Mouse (Mus musculus): ENCODE measurements around the gene Klb. TPM values are rescaled to one million over a fixed set of nuclear protein-coding genes. Genes with fewer than 3 reads are reported as not detected.
A peak's percentile ranks its signal among the peaks of the same experiment; 100 is the strongest.

The Klb gene
- polyA plus RNA-seq, 1 experiment from 2014 or later: 0.12 TPM

- H3K4me1 ChIP-seq (replicated peaks; ENCODE audit: insufficient read depth, low read length): no peaks in the 10 kb centered on the region
- TF ChIP-seq CTCF (IDR thresholded peaks at IDR 0.05; ENCODE audit: low read depth): no peak
- no peak overlapping the region for H3K4me3 ChIP-seq (replicated peaks; ENCODE audit: low read depth, low read length)
- ATAC-seq (replicated peaks; ENCODE audit: low FRiP score, low read depth): no peak
- no peak overlapping the region for H3K9ac ChIP-seq (ENCODE audit: low read depth, low read length)
- no peak overlapping the region for H3K27ac ChIP-seq
- no peak for DNase-seq (ENCODE audit: low spot score)
- H3K4me2 ChIP-seq (ENCODE audit: low read length): no peak overlapping the region
- 69% methylated on average over 12 of the region's 12 CpGs for WGBS
- peaks cover 34% of the 10 kb centered on the region for H3K36me3 ChIP-seq (ENCODE audit: insufficient read depth, low read length)
- no peaks in the 10 kb centered on the region for H3K9me3 ChIP-seq (replicated peaks; ENCODE audit: low read length)
- no peaks in the 10 kb centered on the region for H3K27me3 ChIP-seq (ENCODE audit: insufficient read depth, low read length)
Measured at GRCm38 (mm10) chr5:65407989-65408388, 59.9 kb downstream of the Klb start.

GRCm38 (mm10) chr5:65415653-65416458, 67.7 kb downstream of the Klb start:
- H3K27me3 ChIP-seq (ENCODE audit: insufficient read depth, low read length): no peaks in the 10 kb centered on the region
- peak overlapping the region; percentile 76 for H3K27ac ChIP-seq
- peak; percentile 38 for TF ChIP-seq CTCF (IDR thresholded peaks at IDR 0.05; ENCODE audit: low read depth)
- no peaks in the 10 kb centered on the region for H3K9me3 ChIP-seq (replicated peaks; ENCODE audit: low read length)
- H3K36me3 ChIP-seq (ENCODE audit: insufficient read depth, low read length): peaks cover 29% of the 10 kb centered on the region
- peaks cover 8% of the 10 kb centered on the region; the same call in 1 of the 2 replicates for H3K4me1 ChIP-seq (replicated peaks; ENCODE audit: insufficient read depth, low read length)
- WGBS: 23% methylated on average over 26 of the region's 26 CpGs
- no peak overlapping the region for H3K4me3 ChIP-seq (replicated peaks; ENCODE audit: low read depth, low read length)
- peak overlapping the region; percentile 48; the same call in 1 of the 2 replicates for H3K9ac ChIP-seq (ENCODE audit: low read depth, low read length)
- ATAC-seq (replicated peaks; ENCODE audit: low FRiP score, low read depth) (0 out of 2 replicates have a peak, but pooled peaks have one; percentile 16), DNase-seq (ENCODE audit: low spot score) (peak; percentile 83)
- H3K4me2 ChIP-seq (ENCODE audit: low read length): peak overlapping the region; percentile 8; the same call in 1 of the 2 replicates

GRCm38 (mm10) chr5:65419136-65419535, 71.0 kb downstream of the Klb start:
- no peak for TF ChIP-seq CTCF (IDR thresholded peaks at IDR 0.05; ENCODE audit: low read depth)
- peaks cover 8% of the 10 kb centered on the region; the same call in 1 of the 2 replicates for H3K4me1 ChIP-seq (replicated peaks; ENCODE audit: insufficient read depth, low read length)
- DNase-seq (ENCODE audit: low spot score) (no peak), ATAC-seq (replicated peaks; ENCODE audit: low FRiP score, low read depth) (no peak)
- no peak overlapping the region for H3K9ac ChIP-seq (ENCODE audit: low read depth, low read length)
- no peaks in the 10 kb centered on the region for H3K27me3 ChIP-seq (ENCODE audit: insufficient read depth, low read length)
- H3K9me3 ChIP-seq (replicated peaks; ENCODE audit: low read length): no peaks in the 10 kb centered on the region
- no peak overlapping the region for H3K27ac ChIP-seq
- 81% methylated on average over 10 of the region's 10 CpGs for WGBS
- no peak overlapping the region for H3K4me3 ChIP-seq (replicated peaks; ENCODE audit: low read depth, low read length)
- H3K4me2 ChIP-seq (ENCODE audit: low read length): no peak overlapping the region
- peaks cover 22% of the 10 kb centered on the region; the same call in 1 of the 2 replicates for H3K36me3 ChIP-seq (ENCODE audit: insufficient read depth, low read length)

GRCm38 (mm10) chr5:65420822-65421221, 72.7 kb downstream of the Klb start:
- WGBS: 21% methylated on average over 6 of the region's 6 CpGs
- ATAC-seq (replicated peaks; ENCODE audit: low FRiP score, low read depth) (no peak), DNase-seq (ENCODE audit: low spot score) (no peak)
- TF ChIP-seq CTCF (IDR thresholded peaks at IDR 0.05; ENCODE audit: low read depth): no peak
- no peak overlapping the region for H3K4me2 ChIP-seq (ENCODE audit: low read length)
- H3K9me3 ChIP-seq (replicated peaks; ENCODE audit: low read length): no peaks in the 10 kb centered on the region
- peaks cover 22% of the 10 kb centered on the region; the same call in 1 of the 2 replicates for H3K36me3 ChIP-seq (ENCODE audit: insufficient read depth, low read length)
- H3K27ac ChIP-seq: no peak overlapping the region; the same call in 1 of the 2 replicates
- no peaks in the 10 kb centered on the region for H3K27me3 ChIP-seq (ENCODE audit: insufficient read depth, low read length)
- H3K4me3 ChIP-seq (replicated peaks; ENCODE audit: low read depth, low read length): no peak overlapping the region
- H3K4me1 ChIP-seq (replicated peaks; ENCODE audit: insufficient read depth, low read length): peaks cover 5% of the 10 kb centered on the region; the same call in 1 of the 2 replicates
- no peak overlapping the region for H3K9ac ChIP-seq (ENCODE audit: low read depth, low read length)

- Histone ChIP-seq H3K9ac (ENCODE audit: low read depth, low read length) (no peak overlapping the region), H3K27ac (peak overlapping the region; percentile 47), H3K4me3 (replicated peaks; ENCODE audit: low read depth, low read length) (no peak overlapping the region), H3K36me3 (ENCODE audit: insufficient read depth, low read length) (peaks cover 16% of the 10 kb centered on the region; the same call in 1 of the 2 replicates), H3K9me3 (replicated peaks; ENCODE audit: low read length) (no peaks in the 10 kb centered on the region), H3K4me1 (replicated peaks; ENCODE audit: insufficient read depth, low read length) (no peaks in the 10 kb centered on the region), H3K27me3 (ENCODE audit: insufficient read depth, low read length) (no peaks in the 10 kb centered on the region), H3K4me2 (ENCODE audit: low read length) (no peak overlapping the region)
- ATAC-seq (replicated peaks; ENCODE audit: low FRiP score, low read depth): peak; percentile 86
- 77% methylated on average over 8 of the region's 8 CpGs for WGBS
- no peak for DNase-seq (ENCODE audit: low spot score)
- no peak for TF ChIP-seq CTCF (IDR thresholded peaks at IDR 0.05; ENCODE audit: low read depth)
Measured at GRCm38 (mm10) chr5:65422803-65423202, 74.7 kb downstream of the Klb start.

- peak; percentile 67 for ATAC-seq (replicated peaks; ENCODE audit: low FRiP score, low read depth)
- 0 out of 2 replicates have a peak overlapping the region, but pooled peaks have one; percentile 6 for H3K27ac ChIP-seq
- no peak overlapping the region for H3K4me2 ChIP-seq (ENCODE audit: low read length)
- DNase-seq (ENCODE audit: low spot score): no peak
- TF ChIP-seq CTCF (IDR thresholded peaks at IDR 0.05; ENCODE audit: low read depth): no peak
- no peak overlapping the region for H3K9ac ChIP-seq (ENCODE audit: low read depth, low read length)
- peaks cover 16% of the 10 kb centered on the region; the same call in 1 of the 2 replicates for H3K36me3 ChIP-seq (ENCODE audit: insufficient read depth, low read length)
- no peaks in the 10 kb centered on the region for H3K27me3 ChIP-seq (ENCODE audit: insufficient read depth, low read length)
- H3K9me3 ChIP-seq (replicated peaks; ENCODE audit: low read length): no peaks in the 10 kb centered on the region
- WGBS: 79% methylated on average over 6 of the region's 6 CpGs
- H3K4me1 ChIP-seq (replicated peaks; ENCODE audit: insufficient read depth, low read length): no peaks in the 10 kb centered on the region
- no peak overlapping the region for H3K4me3 ChIP-seq (replicated peaks; ENCODE audit: low read depth, low read length)
Measured at GRCm38 (mm10) chr5:65424215-65424614, 76.1 kb downstream of the Klb start.
